Mouse (Mus musculus): ENCODE results near the gene Vti1a. TPM values are rescaled to one million over a fixed set of nuclear protein-coding genes. Genes with fewer than 3 reads are reported as not detected.

Vti1a gene
- polyA plus RNA-seq, 2 experiments, result 6.9 to 11.9 TPM

DNA sequence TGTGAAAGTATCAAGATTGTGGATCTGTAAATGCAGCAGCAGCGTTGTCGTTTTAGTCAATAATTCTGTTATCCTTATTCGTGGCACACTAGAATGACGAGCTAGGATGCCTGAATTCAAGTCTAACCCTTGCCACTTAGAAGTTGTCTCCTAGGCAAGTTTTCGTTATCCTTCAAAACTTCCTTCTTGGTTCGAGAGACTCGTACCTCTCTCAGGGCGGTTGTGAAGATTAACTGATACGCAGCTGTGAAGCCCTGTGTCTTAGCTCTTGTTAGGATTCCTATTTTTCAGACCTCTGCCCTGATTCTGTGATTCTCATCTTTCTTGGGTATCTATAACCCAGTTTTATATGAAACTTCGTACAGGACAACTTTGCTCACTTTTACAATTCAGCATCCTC is 806 bp downstream of the Vti1a start:
- Histone ChIP-seq H3K9ac (replicated peaks) (peak overlapping the region; percentile 82), H3K4me3 (ENCODE audit: insufficient read depth in 1 of 2, low read depth in 2 of 2, low read length in 2 of 2) (peak overlapping the region; percentile 85), H3K27ac (no peak overlapping the region), H3K27me3 (ENCODE audit: control insufficient read depth, insufficient read depth, low read length) (no peaks in the 10 kb centered on the region), H3K4me1 (replicated peaks; ENCODE audit: control insufficient read depth in 2 of 2, insufficient read depth in 2 of 2, low read length in 1 of 2) (peaks cover 8 to 14% of the 10 kb centered on the region in 2 experiments; a peak in 3 of 4 replicates), H3K9me3 (ENCODE audit: control insufficient read depth, low read length) (no peaks in the 10 kb centered on the region), H3K4me2 (ENCODE audit: low read depth) (peak overlapping the region; percentile 83), H3K36me3 (replicated peaks; ENCODE audit: control insufficient read depth, insufficient read depth, low read depth) (peaks cover 2% of the 10 kb centered on the region)
- DNase-seq (ENCODE audit: low read depth in 3 of 3, low spot score in 3 of 3) (no peak), ATAC-seq (ENCODE audit: insufficient read depth) (no peak)
- TF ChIP-seq EP300 (IDR thresholded peaks at IDR 0.05; ENCODE audit: low read depth) (no peak), CTCF (IDR thresholded peaks at IDR 0.05; ENCODE audit: low read depth) (no peak)
- WGBS (ENCODE audit: insufficient replicate concordance), result 22% methylated on average over 10 of the region's 10 CpGs

DNA sequence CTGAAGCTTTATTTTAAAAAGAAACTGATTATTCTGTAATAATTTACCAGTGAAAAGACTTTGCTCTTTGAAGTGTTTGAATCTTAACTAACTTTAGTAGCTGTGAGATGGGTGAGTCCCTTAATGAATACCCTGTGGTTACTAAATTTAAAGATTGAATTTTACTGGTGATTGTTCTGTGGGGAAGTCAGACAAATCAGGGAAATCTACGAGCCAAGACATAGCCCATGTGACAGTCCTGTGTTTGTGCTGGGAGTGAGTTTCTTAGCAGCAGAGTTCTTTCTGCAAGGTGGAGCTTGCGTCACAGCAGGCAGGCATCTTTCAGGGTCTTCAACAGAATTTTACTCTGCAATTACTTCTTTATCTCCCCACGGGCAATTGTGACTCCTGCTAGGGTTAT is 2.9 kb downstream of the Vti1a start:
- WGBS (ENCODE audit: insufficient replicate concordance), result 51% methylated on average over 3 of the region's 3 CpGs
- Histone ChIP-seq H3K4me2 (ENCODE audit: low read depth) (no peak overlapping the region), H3K9me3 (ENCODE audit: control insufficient read depth, low read length) (no peaks in the 10 kb centered on the region), H3K4me1 (replicated peaks; ENCODE audit: control insufficient read depth in 2 of 2, insufficient read depth in 2 of 2, low read length in 1 of 2) (peaks cover 8 to 14% of the 10 kb centered on the region in 2 experiments; a peak in 3 of 4 replicates), H3K36me3 (replicated peaks; ENCODE audit: control insufficient read depth, insufficient read depth, low read depth) (no peaks in the 10 kb centered on the region), H3K27me3 (ENCODE audit: control insufficient read depth, insufficient read depth, low read length) (no peaks in the 10 kb centered on the region), H3K9ac (replicated peaks) (no peak overlapping the region; the same call in 1 of the 2 replicates), H3K27ac (no peak overlapping the region), H3K4me3 (ENCODE audit: insufficient read depth in 1 of 2, low read depth in 2 of 2, low read length in 2 of 2) (no peak overlapping the region)
- TF ChIP-seq EP300 (IDR thresholded peaks at IDR 0.05; ENCODE audit: low read depth) (no peak), CTCF (IDR thresholded peaks at IDR 0.05; ENCODE audit: low read depth) (no peak)
- ATAC-seq (ENCODE audit: insufficient read depth) (no peak), DNase-seq (ENCODE audit: low read depth in 3 of 3, low spot score in 3 of 3) (no peak)

DNA sequence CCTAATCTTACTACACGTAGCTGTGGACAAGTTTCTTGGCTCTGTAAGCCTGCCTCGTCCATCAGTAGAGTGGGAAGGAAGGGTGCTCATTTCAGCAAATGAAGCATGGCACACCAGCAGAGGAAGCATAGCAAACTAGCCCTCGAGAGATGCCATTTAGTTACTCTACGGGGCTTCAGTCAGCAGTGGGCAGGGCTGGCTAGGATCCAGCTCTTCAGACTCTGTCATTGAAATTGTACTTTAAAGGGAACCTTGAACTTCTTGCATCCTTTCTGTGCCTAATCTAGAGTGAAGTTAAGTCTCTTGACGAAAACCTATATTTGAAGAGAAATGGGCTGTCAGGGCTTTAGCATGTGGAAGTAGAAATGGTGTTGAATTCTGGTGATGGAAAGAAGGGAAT is 3.4 kb downstream of the Vti1a start:
- no peak for ATAC-seq (ENCODE audit: insufficient read depth)
- Histone ChIP-seq H3K4me1 (replicated peaks; ENCODE audit: control insufficient read depth in 2 of 2, insufficient read depth in 2 of 2, low read length in 1 of 2) (peaks cover 6 to 13% of the 10 kb centered on the region in 2 experiments; a peak in 3 of 4 replicates), H3K4me2 (ENCODE audit: low read depth) (no peak overlapping the region), H3K4me3 (ENCODE audit: insufficient read depth in 1 of 2, low read depth in 2 of 2, low read length in 2 of 2) (no peak overlapping the region), H3K9me3 (ENCODE audit: control insufficient read depth, low read length) (no peaks in the 10 kb centered on the region), H3K36me3 (replicated peaks; ENCODE audit: control insufficient read depth, insufficient read depth, low read depth) (no peaks in the 10 kb centered on the region; the same call in 1 of the 2 replicates), H3K27me3 (ENCODE audit: control insufficient read depth, insufficient read depth, low read length) (no peaks in the 10 kb centered on the region), H3K27ac (no peak overlapping the region), H3K9ac (replicated peaks) (no peak overlapping the region)
- DNase-seq (ENCODE audit: low read depth in 3 of 3, low spot score in 3 of 3), result no peak
- TF ChIP-seq EP300 (IDR thresholded peaks at IDR 0.05; ENCODE audit: low read depth), result no peak
- TF ChIP-seq CTCF (IDR thresholded peaks at IDR 0.05; ENCODE audit: low read depth), result no peak
- 61% methylated on average over 5 of the region's 5 CpGs for WGBS (ENCODE audit: insufficient replicate concordance)

DNA sequence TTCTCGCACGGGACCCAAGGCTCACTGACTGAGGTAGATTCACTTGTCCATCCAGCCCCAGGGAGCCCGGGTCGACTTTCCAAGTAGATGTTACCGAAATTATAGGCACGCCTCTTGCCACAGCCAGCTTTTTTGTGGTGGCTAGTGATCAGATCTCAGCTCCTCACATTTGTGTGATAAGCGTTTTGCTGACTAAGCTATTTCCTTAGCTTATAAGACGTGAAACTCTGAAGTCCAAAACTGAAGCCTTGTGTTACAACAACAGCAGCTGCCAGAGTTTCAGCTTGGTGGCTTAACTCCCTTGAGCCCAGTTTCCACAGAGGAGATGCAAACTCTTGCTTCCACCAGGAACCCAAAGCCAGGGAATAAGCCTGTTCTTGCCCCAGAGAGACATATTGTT is 6.5 kb downstream of the Vti1a start:
- DNase-seq (ENCODE audit: low read depth in 3 of 3, low spot score in 3 of 3) (no peak), ATAC-seq (ENCODE audit: insufficient read depth) (no peak)
- TF ChIP-seq EP300 (IDR thresholded peaks at IDR 0.05; ENCODE audit: low read depth) (no peak), CTCF (IDR thresholded peaks at IDR 0.05; ENCODE audit: low read depth) (no peak)
- H3K4me1 ChIP-seq (replicated peaks; ENCODE audit: control insufficient read depth in 2 of 2, insufficient read depth in 2 of 2, low read length in 1 of 2), result peaks cover 0 to 3% of the 10 kb centered on the region in 2 experiments; a peak in 1 of 4 replicates
- no peaks in the 10 kb centered on the region for H3K27me3 ChIP-seq (ENCODE audit: control insufficient read depth, insufficient read depth, low read length)
- no peak overlapping the region for H3K4me2 ChIP-seq (ENCODE audit: low read depth)
- H3K9me3 ChIP-seq (ENCODE audit: control insufficient read depth, low read length), result no peaks in the 10 kb centered on the region
- no peak overlapping the region for H3K9ac ChIP-seq (replicated peaks)
- no peak overlapping the region for H3K4me3 ChIP-seq (ENCODE audit: insufficient read depth in 1 of 2, low read depth in 2 of 2, low read length in 2 of 2)
- 82% methylated on average over 8 of the region's 8 CpGs for WGBS (ENCODE audit: insufficient replicate concordance)
- H3K27ac ChIP-seq, result no peak overlapping the region
- no peaks in the 10 kb centered on the region; the same call in 1 of the 2 replicates for H3K36me3 ChIP-seq (replicated peaks; ENCODE audit: control insufficient read depth, insufficient read depth, low read depth)

DNA sequence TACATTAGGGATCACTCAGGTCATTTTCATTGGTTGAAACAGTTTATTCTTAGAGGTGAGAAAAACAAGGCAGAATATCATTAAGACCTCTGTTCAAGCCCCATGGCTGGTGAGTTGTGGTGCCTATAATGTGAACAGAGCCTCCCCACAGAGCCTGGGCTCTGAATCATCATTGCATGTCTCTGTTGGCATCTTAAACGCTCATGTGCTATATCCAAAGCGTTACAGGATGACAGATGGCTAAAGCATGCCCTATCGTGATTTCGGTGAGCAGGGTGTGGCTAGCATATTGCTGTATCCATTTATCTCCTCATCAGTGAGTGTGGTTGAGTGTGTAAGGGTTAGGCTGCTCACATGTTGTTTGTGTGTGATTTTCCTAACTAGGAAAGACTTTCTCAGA is 11.4 kb downstream of the Vti1a start:
- Histone ChIP-seq H3K4me3 (ENCODE audit: insufficient read depth in 1 of 2, low read depth in 2 of 2, low read length in 2 of 2) (no peak overlapping the region), H3K27me3 (ENCODE audit: control insufficient read depth, insufficient read depth, low read length) (no peaks in the 10 kb centered on the region), H3K4me1 (replicated peaks; ENCODE audit: control insufficient read depth in 2 of 2, insufficient read depth in 2 of 2, low read length in 1 of 2) (no peaks in the 10 kb centered on the region), H3K4me2 (ENCODE audit: low read depth) (no peak overlapping the region), H3K9me3 (ENCODE audit: control insufficient read depth, low read length) (no peaks in the 10 kb centered on the region), H3K9ac (replicated peaks) (no peak overlapping the region), H3K36me3 (replicated peaks; ENCODE audit: control insufficient read depth, insufficient read depth, low read depth) (peaks cover 11% of the 10 kb centered on the region), H3K27ac (no peak overlapping the region)
- DNase-seq (ENCODE audit: low read depth in 3 of 3, low spot score in 3 of 3), result no peak
- ATAC-seq (ENCODE audit: insufficient read depth), result no peak
- 49% methylated on average over 4 of the region's 4 CpGs for WGBS (ENCODE audit: insufficient replicate concordance)
- no peak for TF ChIP-seq CTCF (IDR thresholded peaks at IDR 0.05; ENCODE audit: low read depth)
- no peak for TF ChIP-seq EP300 (IDR thresholded peaks at IDR 0.05; ENCODE audit: low read depth)
